Mouse (Mus musculus): ENCODE data around the gene Rpia.

- no peak for TF ChIP-seq POLR2A (IDR thresholded peaks at IDR 0.05; ENCODE audit: low read depth, low read length)
- TF ChIP-seq CTCF (IDR thresholded peaks at IDR 0.05; ENCODE audit: extremely low read depth, insufficient read length, insufficient replicate concordance, low read depth, low read length), result no peak
Observed at GRCm38 (mm10) chr6:70718164-70718563, 73.9 kb downstream of the Rpia start.
